Mouse (Mus musculus) right cerebral cortex, adult 2 months (tissue): ENCODE measurements around the gene Ugt1a8.
"Not testable (repeated sequence)": the region's sequence is repeated elsewhere in the genome, so short reads cannot be mapped to it uniquely, and the experiment has no call there.

Experiments used
- DNase-seq, 2 experiments: peaks; one replicate each; pipeline ENCODE4 v3.0.0; 2021 to 2022; ENCODE audit warnings: low spot score in 2 of 2

Gene Ugt1a8

GRCm38 (mm10) chr1:88087513-88087912 is at the start of gene Ugt1a8:
Gene Ugt1a8, plus strand, starts transcription at chr1:88087813.
- no peak for DNase-seq

GRCm38 (mm10) chr1:88043044-88043443 is 44.6 kb upstream of the Ugt1a8 start:
- DNase-seq: not testable (repeated sequence)

GRCm38 (mm10) chr1:88044832-88045437 is 42.7 kb upstream of the Ugt1a8 start:
- DNase-seq: not testable (repeated sequence)

- not testable (repeated sequence) for DNase-seq
These were observed 40.2 kb upstream of the Ugt1a8 start for GRCm38 (mm10) chr1:88047408-88047807.

GRCm38 (mm10) chr1:88055088-88055487 is 32.5 kb upstream of the Ugt1a8 start, which contains the start of gene Ugt1a10:
Gene Ugt1a10, plus strand, starts transcription at chr1:88055388.
- no peak for DNase-seq

GRCm38 (mm10) chr1:88066472-88067102 is 21.0 kb upstream of the Ugt1a8 start:
- not testable (repeated sequence) for DNase-seq

GRCm38 (mm10) chr1:88070495-88070894 is 17.1 kb upstream of the Ugt1a8 start, which contains the start of gene Ugt1a9:
Gene Ugt1a9, plus strand, starts transcription at chr1:88070800.
- no peak for DNase-seq

- no peak for DNase-seq
These were observed 16.7 kb upstream of the Ugt1a8 start for GRCm38 (mm10) chr1:88070902-88071301.

GRCm38 (mm10) chr1:88074471-88074870 is 13.1 kb upstream of the Ugt1a8 start:
- DNase-seq: no peak

- DNase-seq: no peak
These were observed 10.5 kb upstream of the Ugt1a8 start for GRCm38 (mm10) chr1:88077128-88077527.

GRCm38 (mm10) chr1:88081670-88082069 is 5.9 kb upstream of the Ugt1a8 start:
- DNase-seq: no peak

GRCm38 (mm10) chr1:88086125-88086524 is 1.5 kb upstream of the Ugt1a8 start:
- no peak for DNase-seq

- DNase-seq: no peak
These were observed 4.7 kb downstream of the Ugt1a8 start for GRCm38 (mm10) chr1:88092341-88092740.

- DNase-seq: not testable (repeated sequence)
These were observed 6.7 kb downstream of the Ugt1a8 start for GRCm38 (mm10) chr1:88094270-88094676.

GRCm38 (mm10) chr1:88094941-88095492 is 7.4 kb downstream of the Ugt1a8 start, which contains the start of gene Ugt1a7c:
Gene Ugt1a7c, plus strand, starts transcription at chr1:88095062.
- DNase-seq: no peak

- DNase-seq: not testable (repeated sequence)
These were observed 10.9 kb downstream of the Ugt1a8 start for GRCm38 (mm10) chr1:88098546-88098945.

GRCm38 (mm10) chr1:88099691-88100090 is 12.1 kb downstream of the Ugt1a8 start:
- DNase-seq: not testable (repeated sequence)

- DNase-seq: not testable (repeated sequence)
These were observed 15.4 kb downstream of the Ugt1a8 start, which contains the start of gene Ugt1a6b for GRCm38 (mm10) chr1:88103019-88103418. Gene Ugt1a6b, plus strand, starts transcription at chr1:88103252.

- DNase-seq: not testable (repeated sequence)
These were observed 16.3 kb downstream of the Ugt1a8 start for GRCm38 (mm10) chr1:88103697-88104468.

- DNase-seq: no peak
These were observed 17.2 kb downstream of the Ugt1a8 start for GRCm38 (mm10) chr1:88104667-88105430.

- no peak for DNase-seq
These were observed 18.0 kb downstream of the Ugt1a8 start for GRCm38 (mm10) chr1:88105656-88106055.
